Mouse (Mus musculus): Measurements from ENCODE around the gene Efcab2. TPM values are rescaled to one million over a fixed set of nuclear protein-coding genes. Genes with fewer than 3 reads are reported as not detected.

Gene Efcab2
- polyA plus RNA-seq, 1 experiment from 2014 or later: 21.5 TPM

GRCm38 (mm10) chr1:178523152-178523551, 117.3 kb downstream of the Efcab2 start:
- peaks cover 10% of the 10 kb centered on the region for H3K4me1 ChIP-seq (replicated peaks)
- ATAC-seq (replicated peaks; ENCODE audit: insufficient number of reproducible peaks, insufficient read depth, low FRiP score, low read depth): no peak
- 42% methylated on average over 5 of the region's 5 CpGs for WGBS
- H3K36me3 ChIP-seq: no peaks in the 10 kb centered on the region
- H3K27ac ChIP-seq: no peak overlapping the region
- H3K9me3 ChIP-seq (replicated peaks): no peaks in the 10 kb centered on the region
- no peak overlapping the region for H3K9ac ChIP-seq
- H3K4me2 ChIP-seq: no peak overlapping the region
- no peaks in the 10 kb centered on the region for H3K27me3 ChIP-seq
- no peak overlapping the region for H3K4me3 ChIP-seq

- Histone ChIP-seq H3K27me3 (no peaks in the 10 kb centered on the region), H3K4me3 (peak overlapping the region; percentile 69), H3K9ac (peak overlapping the region; percentile 72; the same call in 1 of the 2 replicates), H3K4me2 (peak overlapping the region; percentile 95), H3K4me1 (replicated peaks) (peaks cover 34% of the 10 kb centered on the region), H3K27ac (peak overlapping the region; percentile 89), H3K36me3 (no peaks in the 10 kb centered on the region), H3K9me3 (replicated peaks) (no peaks in the 10 kb centered on the region)
- no peak for ATAC-seq (replicated peaks; ENCODE audit: insufficient number of reproducible peaks, insufficient read depth, low FRiP score, low read depth)
- WGBS: under 1% methylated on average over 21 of the region's 21 CpGs
These were observed 121.3 kb downstream of the Efcab2 start for GRCm38 (mm10) chr1:178527185-178527546.

- under 1% methylated on average over 59 of the region's 59 CpGs for WGBS
- peak; percentile 23; the same call in 1 of the 2 replicates for ATAC-seq (replicated peaks; ENCODE audit: insufficient number of reproducible peaks, insufficient read depth, low FRiP score, low read depth)
- Histone ChIP-seq H3K4me2 (peak overlapping the region; percentile 95), H3K27me3 (no peaks in the 10 kb centered on the region), H3K9ac (peak overlapping the region; percentile 72), H3K27ac (peak overlapping the region; percentile 89), H3K4me3 (peak overlapping the region; percentile 69), H3K9me3 (replicated peaks) (no peaks in the 10 kb centered on the region), H3K36me3 (no peaks in the 10 kb centered on the region), H3K4me1 (replicated peaks) (peaks cover 40% of the 10 kb centered on the region)
These were observed 121.9 kb downstream of the Efcab2 start for GRCm38 (mm10) chr1:178527547-178528361.

- WGBS: 1% methylated on average over 85 of the region's 92 CpGs
- no peaks in the 10 kb centered on the region for H3K36me3 ChIP-seq
- ATAC-seq (replicated peaks; ENCODE audit: insufficient number of reproducible peaks, insufficient read depth, low FRiP score, low read depth): peak; percentile 72
- H3K4me2 ChIP-seq: peak within 1 kb of the TSS; percentile 95
- H3K4me1 ChIP-seq (replicated peaks): peaks cover 41% of the 10 kb centered on the region
- peak within 1 kb of the TSS; percentile 72 for H3K9ac ChIP-seq
- H3K27ac ChIP-seq: peak within 1 kb of the TSS; percentile 89
- H3K4me3 ChIP-seq: peak within 1 kb of the TSS; percentile 69
- no peaks in the 10 kb centered on the region for H3K27me3 ChIP-seq
- H3K9me3 ChIP-seq (replicated peaks): no peaks in the 10 kb centered on the region
These were observed 122.8 kb downstream of the Efcab2 start, which contains the start of gene Kif26b for GRCm38 (mm10) chr1:178528431-178529351. Kif26b (plus strand) TSS chr1:178529125.

GRCm38 (mm10) chr1:178529512-178530300, 123.8 kb downstream of the Efcab2 start:
- ATAC-seq (replicated peaks; ENCODE audit: insufficient number of reproducible peaks, insufficient read depth, low FRiP score, low read depth): no peak
- no peaks in the 10 kb centered on the region for H3K36me3 ChIP-seq
- no peaks in the 10 kb centered on the region for H3K27me3 ChIP-seq
- H3K9ac ChIP-seq: peak overlapping the region; percentile 72
- peak overlapping the region; percentile 95 for H3K4me2 ChIP-seq
- H3K27ac ChIP-seq: peak overlapping the region; percentile 89
- under 1% methylated on average over 38 of the region's 38 CpGs for WGBS
- H3K9me3 ChIP-seq (replicated peaks): no peaks in the 10 kb centered on the region
- peak overlapping the region; percentile 69 for H3K4me3 ChIP-seq
- peaks cover 49% of the 10 kb centered on the region for H3K4me1 ChIP-seq (replicated peaks)

GRCm38 (mm10) chr1:178530301-178531078, 124.6 kb downstream of the Efcab2 start:
- Histone ChIP-seq H3K27ac (peak overlapping the region; percentile 89), H3K9me3 (replicated peaks) (no peaks in the 10 kb centered on the region), H3K4me2 (peak overlapping the region; percentile 95), H3K36me3 (0 out of 2 replicates have a peak, but pooled peaks cover 2% of the 10 kb centered on the region), H3K4me3 (peak overlapping the region; percentile 69), H3K4me1 (replicated peaks) (peaks cover 49% of the 10 kb centered on the region), H3K9ac (peak overlapping the region; percentile 72), H3K27me3 (no peaks in the 10 kb centered on the region)
- under 1% methylated on average over 57 of the region's 62 CpGs for WGBS
- peak; percentile 33; the same call in 1 of the 2 replicates for ATAC-seq (replicated peaks; ENCODE audit: insufficient number of reproducible peaks, insufficient read depth, low FRiP score, low read depth)

Small RNA genes within 50 kb of the gene (microRNA-seq; reads per million reads assigned to microRNA genes)
- not detected for gene Gm27458

Other genes starting within 250 kb of the Efcab2 start
- gene Desi2, start 218.7 kb upstream of the Efcab2 start, polyA plus RNA-seq (2015; fragmentation: Nextera tagmentation; extraction: Ambion mirVana): 21.2 and 27.6 TPM in 2 replicates
- gene Cox20, start 87.0 kb upstream of the Efcab2 start, polyA plus RNA-seq (2015; fragmentation: Nextera tagmentation; extraction: Ambion mirVana): 202 and 343 TPM in 2 replicates
- 227 and 271 TPM in 2 replicates for gene Hnrnpu, start 68.3 kb upstream of the Efcab2 start, polyA plus RNA-seq (2015; fragmentation: Nextera tagmentation; extraction: Ambion mirVana)
- gene Kif26b, start 123.0 kb downstream of the Efcab2 start, polyA plus RNA-seq (2015; fragmentation: Nextera tagmentation; extraction: Ambion mirVana): 7.3 and 8.5 TPM in 2 replicates